24 mouse cellular contexts compared by ENCODE assay signal in genomic region chr11:63424319-63424718, GRCm38 (mm10).
"Had no signal": no experiment of that assay in that cellular context is flagged by ENCODE, and none has a peak within 500 bp of the region (broad histone marks: within the 10 kb centered on the region; RNA-seq: fewer than 3 reads in every experiment).

No protein-coding gene starts in this region.

- H3K27ac ChIP-seq: gastrocnemius, adult 2 months; heart, adult 2 months; hindbrain, embryonic 10.5 days; hindbrain, embryonic 12.5 days; hindbrain, embryonic 14.5 days; intestine, embryonic 15.5 days; layer of hippocampus, adult 2 months; left cerebral cortex, adult 2 months; limb, embryonic 10.5 days; limb, embryonic 12.5 days; liver, embryonic 13.5 days; liver, embryonic 15.5 days had no signal

- H3K4me2 ChIP-seq: heart, embryonic 12.5 days; hindbrain, embryonic 12.5 days; hindbrain, embryonic 14.5 days; intestine, embryonic 15.5 days; limb, embryonic 12.5 days; liver, embryonic 11.5 days; liver, embryonic 13.5 days; liver, embryonic 15.5 days had no signal

- H3K36me3 ChIP-seq: heart, embryonic 12.5 days; hindbrain, embryonic 10.5 days; hindbrain, embryonic 12.5 days; intestine, embryonic 15.5 days; limb, embryonic 10.5 days; limb, embryonic 12.5 days; liver, embryonic 13.5 days; liver, embryonic 15.5 days had no signal

- H3K9me3 ChIP-seq: heart, embryonic 12.5 days; hindbrain, embryonic 10.5 days; hindbrain, embryonic 12.5 days; intestine, embryonic 15.5 days; limb, embryonic 10.5 days; limb, embryonic 12.5 days; liver, embryonic 13.5 days; liver, embryonic 15.5 days had no signal

- DNase-seq: gastrocnemius, adult 2 months; gastrocnemius, postnatal 10 days; gastrocnemius, postnatal 25 days; heart, adult 2 months; heart, postnatal 10 days; heart, postnatal 4 days; kidney, adult 18-20 months; kidney, adult 8-10 months; kidney, postnatal 10 days; kidney, postnatal 25 days; kidney, postnatal 4 days; liver; liver, embryonic 13.5 days had no signal

- H3K27me3 ChIP-seq: heart, embryonic 12.5 days; intestine, embryonic 15.5 days; limb, embryonic 12.5 days; liver, embryonic 13.5 days; liver, embryonic 15.5 days had no signal

- H3K4me1 ChIP-seq: heart, embryonic 12.5 days; intestine, embryonic 15.5 days; limb, embryonic 12.5 days; liver, embryonic 13.5 days; liver, embryonic 15.5 days had no signal

- H3K9ac ChIP-seq: heart, embryonic 12.5 days; hindbrain, embryonic 12.5 days; hindbrain, embryonic 14.5 days; intestine, embryonic 15.5 days; limb, embryonic 12.5 days; liver, embryonic 13.5 days; liver, embryonic 15.5 days had no signal

- H3K4me3 ChIP-seq: gastrocnemius, adult 2 months; heart, adult 2 months; heart, embryonic 12.5 days; hindbrain, embryonic 10.5 days; hindbrain, embryonic 12.5 days; intestine, embryonic 15.5 days; layer of hippocampus, adult 2 months; left cerebral cortex, adult 2 months; limb, embryonic 10.5 days; limb, embryonic 12.5 days; liver, embryonic 13.5 days; liver, embryonic 15.5 days had no signal
